Mouse (Mus musculus): ENCODE results near the gene Macrod2. TPM values are rescaled to one million over a fixed set of nuclear protein-coding genes. Genes with fewer than 3 reads are reported as not detected.

Macrod2 gene
- polyA plus RNA-seq, 1 experiment from 2014 or later: 42.1 TPM

DNA sequence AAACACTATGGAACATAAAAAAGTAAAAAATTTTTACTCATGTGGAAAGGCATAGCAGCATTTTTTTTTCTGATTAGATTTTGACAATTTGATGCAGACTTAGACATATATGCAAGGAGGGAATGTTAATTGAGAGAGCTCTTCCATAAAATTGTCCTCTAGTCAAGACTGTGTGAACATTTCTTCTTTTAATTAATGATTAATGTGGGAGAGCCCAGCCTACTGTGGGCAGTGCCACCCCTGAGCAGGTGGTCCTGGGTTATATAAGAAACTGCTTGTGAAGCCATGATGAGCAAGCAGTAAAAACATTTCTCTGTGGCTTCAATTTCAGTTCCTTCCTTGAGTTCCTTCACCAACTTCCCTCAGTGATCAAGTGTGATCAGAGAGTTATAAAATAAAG, 730.5 kb downstream of the Macrod2 start:
- Histone ChIP-seq H3K27me3 (ENCODE audit: control insufficient read depth, insufficient read depth, low read length) (no peaks in the 10 kb centered on the region), H3K4me1 (ENCODE audit: control insufficient read depth, insufficient read depth, low read length) (no peaks in the 10 kb centered on the region), H3K36me3 (ENCODE audit: control insufficient read depth, insufficient read depth, low read length) (no peaks in the 10 kb centered on the region), H3K9ac (ENCODE audit: low read length) (no peak overlapping the region), H3K27ac (replicated peaks; ENCODE audit: low read depth, low read length) (no peak overlapping the region), H3K4me3 (ENCODE audit: low read depth, low read length) (no peak overlapping the region), H3K4me2 (ENCODE audit: low read depth, severe bottlenecking) (no peak overlapping the region), H3K9me3 (ENCODE audit: control insufficient read depth, low read length) (no peaks in the 10 kb centered on the region)
- DNase-seq (ENCODE audit: low spot score) (no peak), ATAC-seq (ENCODE audit: insufficient number of reproducible peaks, low FRiP score, low TSS enrichment, low read depth) (no peak)

DNA sequence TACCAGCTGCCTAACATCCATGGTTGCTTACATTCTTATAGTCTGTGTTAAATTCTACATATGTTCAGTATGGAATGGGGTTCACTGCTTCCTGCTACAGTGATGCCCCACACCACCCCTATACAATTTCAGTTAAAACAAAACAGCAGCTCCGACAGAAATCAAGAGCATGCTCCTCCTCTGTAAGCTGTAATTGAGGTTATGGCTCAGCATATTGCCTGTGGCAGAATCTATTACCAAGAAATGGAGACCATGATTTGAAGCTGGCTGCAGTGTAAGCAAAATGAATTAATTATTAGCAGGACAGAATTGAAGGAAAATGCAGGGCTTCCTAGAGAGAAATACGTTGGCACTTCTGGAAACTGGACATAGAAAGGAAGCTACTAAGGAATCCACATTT, 747.2 kb downstream of the Macrod2 start:
- ATAC-seq (ENCODE audit: insufficient number of reproducible peaks, low FRiP score, low TSS enrichment, low read depth) (no peak), DNase-seq (ENCODE audit: low spot score) (no peak)
- Histone ChIP-seq H3K27me3 (ENCODE audit: control insufficient read depth, insufficient read depth, low read length) (no peaks in the 10 kb centered on the region), H3K27ac (replicated peaks; ENCODE audit: low read depth, low read length) (no peak overlapping the region), H3K4me3 (ENCODE audit: low read depth, low read length) (no peak overlapping the region), H3K4me1 (ENCODE audit: control insufficient read depth, insufficient read depth, low read length) (no peaks in the 10 kb centered on the region), H3K9me3 (ENCODE audit: control insufficient read depth, low read length) (no peaks in the 10 kb centered on the region), H3K4me2 (ENCODE audit: low read depth, severe bottlenecking) (no peak overlapping the region), H3K36me3 (ENCODE audit: control insufficient read depth, insufficient read depth, low read length) (no peaks in the 10 kb centered on the region), H3K9ac (ENCODE audit: low read length) (no peak overlapping the region)
- WGBS: 43% methylated on average over 2 of the region's 2 CpGs

DNA sequence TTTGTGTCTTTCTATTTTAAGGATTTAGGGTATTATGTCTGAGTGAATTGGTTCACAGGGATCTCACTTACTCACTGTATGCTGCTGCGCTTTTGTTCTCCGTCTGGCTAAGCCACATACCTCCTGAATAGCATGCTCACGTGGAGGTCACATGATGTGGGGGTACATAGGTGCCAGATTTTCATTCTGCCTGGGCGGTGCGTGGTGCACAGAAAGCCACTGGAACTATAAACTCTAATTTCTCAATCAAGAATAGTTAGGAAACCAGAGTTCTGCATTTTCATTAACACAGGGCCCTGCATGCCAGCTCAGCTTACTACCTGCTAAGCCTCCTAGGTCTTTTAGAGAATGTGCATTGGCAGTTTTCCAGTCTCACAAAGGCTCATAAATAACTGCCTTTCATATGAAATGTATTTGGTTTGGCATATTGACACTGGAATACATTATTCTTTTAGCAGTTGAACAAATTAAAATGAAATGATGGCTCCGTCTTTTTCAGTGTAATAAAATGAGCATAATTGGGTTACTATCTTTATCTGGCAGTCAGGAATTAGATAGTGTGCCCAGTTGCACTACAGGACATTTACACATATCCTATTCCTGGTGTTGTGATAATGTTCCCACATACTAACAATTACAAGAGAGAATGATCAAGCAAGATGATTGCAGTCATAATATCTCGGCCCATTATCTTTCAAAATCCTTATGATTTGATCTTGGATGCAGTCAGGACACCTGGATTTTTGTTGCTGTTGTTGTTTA, 757.1 kb downstream of the Macrod2 start:
- no peaks in the 10 kb centered on the region for H3K4me1 ChIP-seq (ENCODE audit: control insufficient read depth, insufficient read depth, low read length)
- H3K4me2 ChIP-seq (ENCODE audit: low read depth, severe bottlenecking): no peak overlapping the region
- no peak for DNase-seq (ENCODE audit: low spot score)
- no peaks in the 10 kb centered on the region for H3K9me3 ChIP-seq (ENCODE audit: control insufficient read depth, low read length)
- H3K9ac ChIP-seq (ENCODE audit: low read length): no peak overlapping the region
- H3K27me3 ChIP-seq (ENCODE audit: control insufficient read depth, insufficient read depth, low read length): no peaks in the 10 kb centered on the region
- H3K27ac ChIP-seq (replicated peaks; ENCODE audit: low read depth, low read length): no peak overlapping the region
- ATAC-seq (ENCODE audit: insufficient number of reproducible peaks, low FRiP score, low TSS enrichment, low read depth): no peak
- no peaks in the 10 kb centered on the region for H3K36me3 ChIP-seq (ENCODE audit: control insufficient read depth, insufficient read depth, low read length)
- H3K4me3 ChIP-seq (ENCODE audit: low read depth, low read length): no peak overlapping the region
- 84% methylated on average over 7 of the region's 7 CpGs for WGBS

DNA sequence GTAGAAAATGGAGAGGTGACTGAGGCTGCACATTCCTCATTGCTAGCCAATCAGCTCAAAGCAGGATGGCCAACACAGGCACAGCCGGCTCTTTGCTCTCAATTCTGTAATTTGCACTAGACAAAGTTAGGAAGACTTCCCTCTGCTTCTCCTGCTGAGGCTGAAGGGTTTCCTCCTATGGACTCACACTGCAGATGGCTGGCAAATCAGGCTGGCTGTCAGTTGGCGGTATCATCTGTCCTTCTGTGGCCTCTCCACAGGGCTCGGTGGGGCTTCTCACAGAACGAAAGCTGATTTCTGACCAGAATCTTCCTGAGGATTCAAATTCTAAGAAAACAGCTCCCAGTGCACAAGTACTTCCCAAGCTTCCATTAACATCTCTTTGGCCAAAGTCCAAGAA, 760.9 kb downstream of the Macrod2 start:
- DNase-seq (ENCODE audit: low spot score) (no peak), ATAC-seq (ENCODE audit: insufficient number of reproducible peaks, low FRiP score, low TSS enrichment, low read depth) (no peak)
- H3K27me3 ChIP-seq (ENCODE audit: control insufficient read depth, insufficient read depth, low read length): no peaks in the 10 kb centered on the region
- H3K27ac ChIP-seq (replicated peaks; ENCODE audit: low read depth, low read length): no peak overlapping the region
- no peaks in the 10 kb centered on the region for H3K9me3 ChIP-seq (ENCODE audit: control insufficient read depth, low read length)
- no peak overlapping the region for H3K4me3 ChIP-seq (ENCODE audit: low read depth, low read length)
- WGBS: 73% methylated on average over 4 of the region's 4 CpGs
- no peak overlapping the region for H3K9ac ChIP-seq (ENCODE audit: low read length)
- H3K4me2 ChIP-seq (ENCODE audit: low read depth, severe bottlenecking): no peak overlapping the region
- H3K36me3 ChIP-seq (ENCODE audit: control insufficient read depth, insufficient read depth, low read length): no peaks in the 10 kb centered on the region
- H3K4me1 ChIP-seq (ENCODE audit: control insufficient read depth, insufficient read depth, low read length): 0 out of 2 replicates have a peak, but pooled peaks cover 2% of the 10 kb centered on the region

DNA sequence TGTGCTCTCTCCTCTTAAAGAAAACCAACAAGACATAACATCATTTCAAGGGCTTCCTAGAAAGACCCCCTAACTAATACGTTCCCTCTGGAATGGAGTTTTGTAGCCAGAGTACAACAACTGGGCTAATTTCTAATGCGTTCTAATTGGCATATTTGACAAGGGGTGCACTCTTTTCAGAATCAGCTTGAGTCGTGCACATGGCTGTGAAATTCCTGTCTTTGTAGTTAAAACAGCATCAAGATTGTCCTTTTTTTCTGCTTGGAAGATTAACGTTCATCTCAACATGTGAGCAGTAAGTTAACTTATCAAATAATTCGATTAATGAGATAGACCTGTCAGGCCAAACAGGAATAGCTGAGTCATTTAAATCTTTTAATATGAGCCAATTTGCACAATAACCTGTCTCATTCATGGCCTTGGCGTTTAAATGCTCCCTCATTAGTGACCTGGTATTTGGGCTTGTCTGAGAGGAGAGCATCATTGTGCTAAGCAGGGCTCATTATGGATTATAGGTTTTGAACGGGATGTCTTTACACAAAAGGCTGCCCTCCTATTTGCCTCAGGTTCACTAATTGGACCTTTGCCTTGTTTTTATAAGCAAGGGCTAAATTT, 762.0 kb downstream of the Macrod2 start:
- no peak for DNase-seq (ENCODE audit: low spot score)
- H3K4me1 ChIP-seq (ENCODE audit: control insufficient read depth, insufficient read depth, low read length): 0 out of 2 replicates have a peak, but pooled peaks cover 2% of the 10 kb centered on the region
- H3K9me3 ChIP-seq (ENCODE audit: control insufficient read depth, low read length): no peaks in the 10 kb centered on the region
- 47% methylated on average over 7 of the region's 7 CpGs for WGBS
- no peak overlapping the region for H3K27ac ChIP-seq (replicated peaks; ENCODE audit: low read depth, low read length)
- H3K4me2 ChIP-seq (ENCODE audit: low read depth, severe bottlenecking): no peak overlapping the region
- no peak overlapping the region for H3K9ac ChIP-seq (ENCODE audit: low read length)
- no peaks in the 10 kb centered on the region for H3K27me3 ChIP-seq (ENCODE audit: control insufficient read depth, insufficient read depth, low read length)
- no peak overlapping the region for H3K4me3 ChIP-seq (ENCODE audit: low read depth, low read length)
- H3K36me3 ChIP-seq (ENCODE audit: control insufficient read depth, insufficient read depth, low read length): no peaks in the 10 kb centered on the region
- no peak for ATAC-seq (ENCODE audit: insufficient number of reproducible peaks, low FRiP score, low TSS enrichment, low read depth)

DNA sequence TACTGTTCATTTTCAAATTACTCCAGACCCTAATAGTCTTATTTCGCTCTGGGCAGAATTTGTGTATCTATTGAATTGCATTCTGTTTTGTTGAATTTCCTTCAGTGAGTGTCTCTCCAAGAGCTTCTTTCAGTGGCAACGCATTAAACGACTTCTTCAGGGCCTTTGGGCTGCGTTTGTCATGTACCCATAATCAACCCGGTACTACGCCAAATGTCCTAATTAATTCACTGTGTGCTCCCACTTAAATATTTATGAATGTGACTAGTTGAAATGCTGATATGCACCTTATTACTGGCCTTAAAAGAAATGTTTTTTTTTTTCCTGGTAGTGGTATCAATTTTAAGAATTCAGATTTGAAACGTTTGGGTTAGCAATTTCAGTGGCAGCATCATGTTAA, 763.1 kb downstream of the Macrod2 start:
- H3K27me3 ChIP-seq (ENCODE audit: control insufficient read depth, insufficient read depth, low read length): no peaks in the 10 kb centered on the region
- no peaks in the 10 kb centered on the region for H3K36me3 ChIP-seq (ENCODE audit: control insufficient read depth, insufficient read depth, low read length)
- 0 out of 2 replicates have a peak, but pooled peaks cover 2% of the 10 kb centered on the region for H3K4me1 ChIP-seq (ENCODE audit: control insufficient read depth, insufficient read depth, low read length)
- no peak overlapping the region for H3K4me2 ChIP-seq (ENCODE audit: low read depth, severe bottlenecking)
- H3K9me3 ChIP-seq (ENCODE audit: control insufficient read depth, low read length): no peaks in the 10 kb centered on the region
- no peak for ATAC-seq (ENCODE audit: insufficient number of reproducible peaks, low FRiP score, low TSS enrichment, low read depth)
- no peak overlapping the region for H3K9ac ChIP-seq (ENCODE audit: low read length)
- no peak for DNase-seq (ENCODE audit: low spot score)
- H3K27ac ChIP-seq (replicated peaks; ENCODE audit: low read depth, low read length): no peak overlapping the region
- WGBS: 48% methylated on average over 7 of the region's 7 CpGs
- H3K4me3 ChIP-seq (ENCODE audit: low read depth, low read length): no peak overlapping the region

DNA sequence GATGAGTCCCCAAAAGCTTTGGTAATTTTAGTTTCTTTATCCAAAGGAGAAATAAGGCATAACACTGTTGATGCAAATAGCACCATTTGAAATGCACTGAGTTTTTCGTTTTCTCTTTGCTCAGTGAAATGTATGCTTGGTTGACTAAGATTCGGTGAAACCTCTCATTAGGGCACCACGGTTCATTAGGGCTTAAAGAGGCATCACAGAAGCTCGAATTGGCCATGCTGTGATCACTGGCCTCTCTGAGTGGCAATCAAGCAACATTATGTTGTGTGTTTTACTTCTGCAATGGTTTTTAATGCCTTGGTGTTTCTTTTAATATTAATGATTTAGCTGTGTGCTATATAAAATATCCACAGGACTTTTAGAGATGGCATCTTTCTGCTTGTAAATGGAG, 768.8 kb downstream of the Macrod2 start:
- no peak overlapping the region for H3K9ac ChIP-seq (ENCODE audit: low read length)
- ATAC-seq (ENCODE audit: insufficient number of reproducible peaks, low FRiP score, low TSS enrichment, low read depth) (no peak), DNase-seq (ENCODE audit: low spot score) (no peak)
- no peak overlapping the region for H3K4me2 ChIP-seq (ENCODE audit: low read depth, severe bottlenecking)
- no peak overlapping the region for H3K4me3 ChIP-seq (ENCODE audit: low read depth, low read length)
- no peaks in the 10 kb centered on the region for H3K4me1 ChIP-seq (ENCODE audit: control insufficient read depth, insufficient read depth, low read length)
- no peaks in the 10 kb centered on the region for H3K9me3 ChIP-seq (ENCODE audit: control insufficient read depth, low read length)
- H3K27me3 ChIP-seq (ENCODE audit: control insufficient read depth, insufficient read depth, low read length): no peaks in the 10 kb centered on the region
- H3K27ac ChIP-seq (replicated peaks; ENCODE audit: low read depth, low read length): no peak overlapping the region
- WGBS: 65% methylated on average over 4 of the region's 4 CpGs
- H3K36me3 ChIP-seq (ENCODE audit: control insufficient read depth, insufficient read depth, low read length): no peaks in the 10 kb centered on the region

DNA sequence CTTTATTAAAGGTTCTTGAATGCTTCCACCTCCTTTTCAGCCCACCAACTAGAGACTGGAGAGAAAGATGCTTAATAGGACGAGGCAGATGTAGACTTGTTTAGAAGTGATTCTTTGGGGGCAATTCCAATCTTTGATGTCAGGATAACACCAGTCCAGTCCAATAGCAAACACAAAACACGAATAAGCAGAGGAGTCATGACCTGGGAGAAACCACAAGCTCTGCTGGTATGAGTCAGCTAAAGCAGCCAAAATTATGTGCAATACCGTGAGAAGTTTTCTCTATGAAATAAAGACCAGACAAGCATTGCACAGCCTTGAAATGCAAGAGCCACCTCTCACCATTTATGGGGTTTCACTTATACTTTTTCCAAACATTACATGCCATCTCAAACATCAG, 774.5 kb downstream of the Macrod2 start:
- WGBS: 69% methylated on average over 3 of the region's 3 CpGs
- H3K36me3 ChIP-seq (ENCODE audit: control insufficient read depth, insufficient read depth, low read length): no peaks in the 10 kb centered on the region
- DNase-seq (ENCODE audit: low spot score) (no peak), ATAC-seq (ENCODE audit: insufficient number of reproducible peaks, low FRiP score, low TSS enrichment, low read depth) (no peak)
- H3K4me3 ChIP-seq (ENCODE audit: low read depth, low read length): no peak overlapping the region
- H3K4me1 ChIP-seq (ENCODE audit: control insufficient read depth, insufficient read depth, low read length): no peaks in the 10 kb centered on the region
- H3K4me2 ChIP-seq (ENCODE audit: low read depth, severe bottlenecking): no peak overlapping the region
- no peaks in the 10 kb centered on the region for H3K9me3 ChIP-seq (ENCODE audit: control insufficient read depth, low read length)
- H3K27me3 ChIP-seq (ENCODE audit: control insufficient read depth, insufficient read depth, low read length): no peaks in the 10 kb centered on the region
- H3K27ac ChIP-seq (replicated peaks; ENCODE audit: low read depth, low read length): no peak overlapping the region
- no peak overlapping the region for H3K9ac ChIP-seq (ENCODE audit: low read length)
